Mouse (Mus musculus) G1E (cell line): Measurements from ENCODE around the gene Gm47969.

Source experiments
- CTCF ChIP-seq: IDR thresholded peaks from 2 replicates; pipeline ENCODE4 v1.5.1; 2012; ENCODE audit warnings: low read depth, low read length, inconsistent platforms, mixed read lengths
- GATA1 ChIP-seq: IDR thresholded peaks from 2 replicates; pipeline ENCODE4 v1.6.1; 2012; ENCODE audit warnings: borderline replicate concordance, low read length, inconsistent platforms, mixed read lengths
- GATA2 ChIP-seq: IDR thresholded peaks from 2 replicates; pipeline ENCODE4 v1.6.1; 2012; ENCODE audit warnings: low read depth, low read length, inconsistent platforms, borderline replicate concordance
- TAL1 ChIP-seq: conservative IDR thresholded peaks from 2 replicates; pipeline ENCODE4 v1.6.1; 2012; ENCODE audit warnings: low read depth, low read length, inconsistent platforms, mixed read lengths

DNA sequence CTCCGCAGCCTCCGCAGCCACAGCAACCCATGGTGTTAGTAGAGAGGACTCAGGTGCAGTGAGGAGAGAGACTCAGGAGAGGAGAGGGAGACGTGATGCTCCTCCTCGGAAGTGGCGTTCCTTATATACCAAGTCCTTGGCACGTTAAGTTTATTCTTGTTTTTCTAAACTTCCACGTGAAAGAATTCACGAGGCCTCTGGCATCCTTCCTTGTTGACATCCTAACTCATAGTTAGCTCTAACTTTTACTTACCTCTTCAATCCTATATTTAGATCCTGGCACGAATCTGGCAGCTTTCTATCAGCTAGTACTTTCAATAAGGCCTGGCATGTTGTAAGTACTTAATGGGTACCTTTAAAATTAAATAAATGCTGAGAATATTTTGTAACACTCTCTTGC, 14.5 kb downstream of the Gm47969 start, which contains the start of gene A030005K14Rik:
- TF ChIP-seq CTCF (no peak), TAL1 (no peak), GATA1 (no peak), GATA2 (no peak)
